Mouse (Mus musculus): ENCODE results near the gene Zfp652.
A peak's percentile ranks its signal among the peaks of the same experiment; 100 is the strongest.
"Not testable (repeated sequence)": the region's sequence is repeated elsewhere in the genome, so short reads cannot be mapped to it uniquely, and the experiment has no call there.

Zfp652 gene

GRCm38 (mm10) chr11:95853684-95854083 lies 141.2 kb downstream of the Zfp652 start:
- no peak for DNase-seq (ENCODE audit: low read depth, low spot score)

GRCm38 (mm10) chr11:95857306-95857705 lies 144.8 kb downstream of the Zfp652 start:
- no peak for DNase-seq (ENCODE audit: low read depth, low spot score)

GRCm38 (mm10) chr11:95857716-95858527 lies 145.4 kb downstream of the Zfp652 start:
- DNase-seq (ENCODE audit: low read depth, low spot score), result no peak

GRCm38 (mm10) chr11:95858528-95859467 lies 146.3 kb downstream of the Zfp652 start:
- peak; percentile 97 for DNase-seq (ENCODE audit: low read depth, low spot score)

- no peak for DNase-seq (ENCODE audit: low read depth, low spot score)
These were observed 147.0 kb downstream of the Zfp652 start for GRCm38 (mm10) chr11:95859468-95859855.

GRCm38 (mm10) chr11:95860071-95860490 lies 147.6 kb downstream of the Zfp652 start:
- DNase-seq (ENCODE audit: low read depth, low spot score), result no peak

GRCm38 (mm10) chr11:95861397-95861796 lies 148.9 kb downstream of the Zfp652 start:
- no peak for DNase-seq (ENCODE audit: low read depth, low spot score)

GRCm38 (mm10) chr11:95869442-95869841 lies 157.0 kb downstream of the Zfp652 start:
- DNase-seq (ENCODE audit: low read depth, low spot score), result no peak

GRCm38 (mm10) chr11:95869918-95870470 lies 157.5 kb downstream of the Zfp652 start:
- no peak for DNase-seq (ENCODE audit: low read depth, low spot score)

GRCm38 (mm10) chr11:95875804-95876203 lies 163.3 kb downstream of the Zfp652 start:
- no peak for DNase-seq (ENCODE audit: low read depth, low spot score)

- DNase-seq (ENCODE audit: low read depth, low spot score), result no peak
These were observed 163.8 kb downstream of the Zfp652 start for GRCm38 (mm10) chr11:95876296-95876695.

GRCm38 (mm10) chr11:95879861-95880260 lies 167.4 kb downstream of the Zfp652 start:
- not testable (repeated sequence) for DNase-seq (ENCODE audit: low read depth, low spot score)
